Mouse (Mus musculus) hematopoietic stem cell, adult 5-6 weeks (primary cell): ENCODE results near the gene Fibcd1. TPM values are rescaled to one million over a fixed set of nuclear protein-coding genes. Genes with fewer than 3 reads are reported as not detected.

Experiments
- ATAC-seq, 2 experiments: fragments of 125-278 bp in 1 of 2; replicated peaks in 1 of 2; 2 replicates each; pipeline ENCODE4 v1.8.0; 2016 to 2017; ENCODE audit warnings: inconsistent platforms in 2 of 2, mild to moderate bottlenecking in 2 of 2, moderate number of reproducible peaks in 2 of 2, low read depth in 1 of 2, moderate TSS enrichment in 1 of 2; ENCODE audit not compliant: low FRiP score in 2 of 2, poor library complexity in 2 of 2, severe bottlenecking in 2 of 2, insufficient read depth in 1 of 2, low TSS enrichment in 1 of 2
- total RNA-seq: library from RNA; stranded (forward); fragments of 172-1452, 232-1000 nt; gene quantifications from 2 replicates; pipeline ENCODE4 v1.2.3, GENCODE M21; 2017

The Fibcd1 gene
- total RNA-seq, 1 experiment from 2014 or later: not detected

DNA sequence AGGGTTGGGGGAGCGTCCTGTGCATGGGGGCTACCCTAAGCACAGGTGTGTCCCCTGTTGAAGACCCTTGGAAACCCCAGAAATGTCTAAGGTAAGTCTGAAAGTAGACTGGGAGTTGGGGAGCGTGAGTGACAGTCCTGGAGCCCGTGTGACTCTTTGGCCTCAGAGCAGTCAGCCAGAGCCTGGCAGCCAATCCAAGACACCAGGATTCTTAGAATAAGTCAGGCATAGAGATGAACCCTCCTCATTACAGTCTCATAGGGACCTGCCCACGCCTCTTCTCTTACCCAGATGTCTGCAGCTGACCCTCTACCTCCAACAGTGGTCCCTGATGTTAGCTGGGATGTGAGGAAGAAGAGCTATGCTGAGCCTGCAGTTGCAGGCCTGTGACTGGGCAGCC lies 19.5 kb upstream of the Fibcd1 start:
- no peak for ATAC-seq

GRCm38 (mm10) chr2:31864891-31865290 lies 19.1 kb upstream of the Fibcd1 start:
- ATAC-seq: no peak

GRCm38 (mm10) chr2:31863766-31864165 lies 18.0 kb upstream of the Fibcd1 start:
- no peak for ATAC-seq

DNA sequence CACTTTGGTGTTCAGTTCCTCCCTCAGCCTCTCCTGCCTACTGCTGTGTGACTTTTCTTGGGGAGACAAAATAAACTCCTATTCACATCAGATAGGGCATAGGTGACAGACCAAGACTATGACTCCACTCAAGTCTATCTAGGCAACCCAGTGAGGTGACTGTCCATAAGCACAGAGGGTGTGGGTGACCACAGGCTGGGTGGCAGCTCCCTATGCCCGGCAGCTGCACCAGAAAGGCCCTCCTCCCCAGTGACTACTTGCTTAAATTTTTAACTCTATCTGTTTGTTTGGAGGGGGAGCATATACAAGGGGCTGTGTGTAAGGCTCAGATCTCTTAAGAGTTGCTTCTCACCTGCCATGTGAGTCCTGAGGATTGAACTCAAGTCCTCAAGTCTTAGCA lies 17.1 kb upstream of the Fibcd1 start:
- ATAC-seq: no peak

DNA sequence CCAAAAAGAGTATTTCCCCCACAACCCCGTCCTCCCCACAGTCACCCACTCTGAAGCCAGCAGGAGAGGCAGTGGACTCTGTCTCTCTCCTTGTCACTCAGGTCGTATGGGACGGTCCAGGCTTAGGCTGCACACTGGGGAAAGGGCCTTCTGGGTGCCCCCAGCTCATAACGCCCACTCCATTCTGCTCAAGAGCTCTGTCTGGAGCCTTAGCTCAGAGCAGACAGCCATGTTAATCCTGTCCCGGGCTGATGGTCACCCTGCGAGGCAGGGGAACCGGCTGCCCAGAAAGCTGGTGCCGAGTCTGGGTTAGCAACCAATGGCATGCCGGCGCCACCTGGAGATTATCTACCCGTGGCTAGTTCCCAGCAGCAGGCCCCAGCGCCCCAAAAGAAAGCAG lies 12.7 kb upstream of the Fibcd1 start:
- no peak for ATAC-seq

GRCm38 (mm10) chr2:31857180-31857579 lies 11.4 kb upstream of the Fibcd1 start:
- ATAC-seq: no peak

- no peak for ATAC-seq
These were observed 10.2 kb upstream of the Fibcd1 start for GRCm38 (mm10) chr2:31855991-31856390.

GRCm38 (mm10) chr2:31850141-31850540 lies 4.3 kb upstream of the Fibcd1 start:
- no peak for ATAC-seq

- ATAC-seq: peak; percentile 42 to 51
These were observed 2.1 kb upstream of the Fibcd1 start for GRCm38 (mm10) chr2:31847908-31848307.

DNA sequence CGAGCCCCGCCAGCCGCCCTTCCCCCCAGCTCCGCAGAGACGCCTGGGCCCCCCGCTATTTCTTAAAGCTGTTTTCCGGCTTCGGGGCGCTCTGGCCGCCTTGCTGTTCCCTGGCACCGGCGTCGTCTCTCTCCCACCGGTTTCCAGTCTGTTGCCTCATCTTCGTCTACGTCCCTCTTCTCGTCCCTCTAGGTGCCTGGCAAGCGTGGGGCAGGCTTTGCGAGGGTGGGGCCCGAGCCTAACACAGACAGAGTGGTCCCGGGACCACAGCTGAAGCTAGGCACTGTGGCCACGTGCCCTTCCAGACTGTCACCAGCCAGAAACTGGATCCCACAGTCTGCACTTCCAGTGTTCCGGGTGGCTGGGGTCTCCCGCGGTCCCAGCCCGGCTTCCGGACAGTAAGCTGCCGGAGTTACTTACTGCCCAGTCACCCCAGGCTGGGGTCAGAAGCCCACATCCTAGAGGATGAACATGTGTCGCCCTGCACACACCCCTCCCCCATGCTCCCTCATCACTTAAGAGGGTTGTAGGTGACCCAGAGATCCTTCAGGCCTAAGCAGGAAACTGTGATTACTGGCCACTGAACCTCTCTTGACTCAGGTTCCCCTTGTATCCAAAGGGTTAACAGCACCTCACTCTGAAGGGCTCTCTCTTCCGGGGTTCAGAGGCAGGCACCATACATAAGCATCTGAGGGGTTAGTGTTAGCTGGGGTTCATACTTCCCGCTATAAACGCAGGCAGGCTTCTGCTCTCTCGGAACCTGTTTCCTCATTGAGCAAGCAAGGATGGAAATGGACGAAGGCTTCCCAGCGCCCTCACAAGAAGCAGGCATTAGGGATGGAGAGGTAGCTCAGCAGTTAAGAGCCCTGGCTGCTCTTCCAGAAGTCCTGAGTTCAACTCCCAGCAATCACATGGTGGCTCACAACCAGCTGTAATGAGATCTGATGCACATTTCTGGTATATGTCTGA lies 1.2 kb upstream of the Fibcd1 start:
- ATAC-seq: no peak

- no peak for ATAC-seq
These were observed 301 bp downstream of the Fibcd1 start for GRCm38 (mm10) chr2:31845512-31845895.

DNA sequence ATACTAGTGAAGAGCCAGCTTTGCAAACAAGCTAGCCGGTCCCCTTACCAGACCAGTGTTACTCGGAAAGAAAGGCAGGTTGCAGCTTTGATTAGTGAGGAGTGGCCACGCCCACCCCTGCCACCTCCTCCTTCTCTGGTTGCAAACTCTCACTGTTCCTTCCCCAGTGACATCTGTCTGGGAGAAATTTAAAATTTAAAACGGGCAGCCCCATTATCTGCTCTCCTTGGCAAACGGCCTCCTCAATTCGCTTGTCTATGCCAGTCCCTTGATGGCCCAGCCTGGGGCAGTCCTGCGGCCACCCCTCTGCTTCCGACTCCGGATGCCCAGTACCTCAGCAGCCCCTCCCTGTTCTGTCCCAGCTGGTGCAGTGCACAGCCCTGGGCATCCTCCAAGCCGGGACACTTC lies 1.1 kb downstream of the Fibcd1 start:
- ATAC-seq: peak in 1 of 2 experiments; percentile 8; a peak in 1 of 4 replicates

DNA sequence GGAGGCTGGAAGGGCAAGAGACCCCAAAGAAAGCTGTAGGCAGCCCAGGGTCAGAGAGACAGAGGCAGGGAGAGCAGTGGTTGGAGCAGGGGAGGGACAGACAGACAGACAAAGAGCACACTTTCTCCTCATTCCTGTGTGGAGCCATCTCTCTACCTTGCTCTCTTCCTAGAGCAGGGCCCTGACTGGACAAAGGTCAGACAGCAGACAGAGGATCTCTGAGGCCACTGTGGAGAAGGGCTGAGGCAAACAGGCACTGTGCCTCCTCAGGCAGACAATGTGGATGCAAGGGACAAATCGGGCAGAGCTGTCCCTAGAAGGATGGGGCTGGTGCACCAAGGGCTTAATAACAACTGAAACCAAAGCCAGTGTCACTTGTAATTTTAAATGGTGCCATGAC lies 6.9 kb downstream of the Fibcd1 start:
- ATAC-seq: no peak

DNA sequence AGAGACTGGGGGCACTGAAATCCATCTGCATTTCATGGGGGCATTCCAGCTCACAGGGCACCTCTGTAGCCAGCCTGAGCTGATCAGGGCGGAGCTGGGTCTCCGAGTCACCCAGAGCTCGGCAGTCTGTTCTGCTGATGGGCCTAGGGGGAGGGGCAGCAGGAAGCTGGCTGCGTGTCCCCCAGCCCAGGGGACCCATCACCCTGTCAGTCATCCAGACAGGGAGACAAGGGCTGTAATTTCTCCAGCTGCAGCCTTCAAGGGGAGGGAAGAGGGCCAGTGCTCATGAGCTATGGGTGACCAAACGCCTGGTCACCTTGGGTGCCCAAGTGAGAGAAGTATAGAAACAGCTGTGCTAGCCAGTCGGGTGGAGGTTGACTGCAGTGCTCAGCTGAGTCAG lies 8.8 kb downstream of the Fibcd1 start:
- ATAC-seq: no peak

GRCm38 (mm10) chr2:31836091-31836490 lies 9.7 kb downstream of the Fibcd1 start:
- no peak for ATAC-seq

- no peak for ATAC-seq
These were observed 17.4 kb downstream of the Fibcd1 start for GRCm38 (mm10) chr2:31828311-31828825.

DNA sequence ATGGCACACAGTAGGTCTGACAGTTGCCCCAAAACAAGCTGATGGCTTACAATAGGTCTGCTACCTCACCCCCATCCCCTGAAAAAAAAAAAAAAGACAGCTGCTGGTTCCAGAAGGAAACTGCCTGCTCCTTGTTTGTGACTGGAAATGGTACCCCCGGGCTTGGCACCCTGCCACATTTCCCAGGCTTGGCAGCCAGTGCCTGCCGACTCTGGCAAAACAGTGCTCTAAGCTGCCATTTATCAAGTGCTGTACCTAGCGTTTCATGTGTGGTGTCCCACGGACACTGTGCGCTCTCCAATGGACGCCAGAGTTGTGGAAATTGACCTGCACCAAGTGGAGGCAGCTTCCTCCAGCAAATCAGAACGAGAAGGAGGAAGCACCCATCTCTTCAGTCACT lies 17.9 kb downstream of the Fibcd1 start:
- ATAC-seq: no peak

DNA sequence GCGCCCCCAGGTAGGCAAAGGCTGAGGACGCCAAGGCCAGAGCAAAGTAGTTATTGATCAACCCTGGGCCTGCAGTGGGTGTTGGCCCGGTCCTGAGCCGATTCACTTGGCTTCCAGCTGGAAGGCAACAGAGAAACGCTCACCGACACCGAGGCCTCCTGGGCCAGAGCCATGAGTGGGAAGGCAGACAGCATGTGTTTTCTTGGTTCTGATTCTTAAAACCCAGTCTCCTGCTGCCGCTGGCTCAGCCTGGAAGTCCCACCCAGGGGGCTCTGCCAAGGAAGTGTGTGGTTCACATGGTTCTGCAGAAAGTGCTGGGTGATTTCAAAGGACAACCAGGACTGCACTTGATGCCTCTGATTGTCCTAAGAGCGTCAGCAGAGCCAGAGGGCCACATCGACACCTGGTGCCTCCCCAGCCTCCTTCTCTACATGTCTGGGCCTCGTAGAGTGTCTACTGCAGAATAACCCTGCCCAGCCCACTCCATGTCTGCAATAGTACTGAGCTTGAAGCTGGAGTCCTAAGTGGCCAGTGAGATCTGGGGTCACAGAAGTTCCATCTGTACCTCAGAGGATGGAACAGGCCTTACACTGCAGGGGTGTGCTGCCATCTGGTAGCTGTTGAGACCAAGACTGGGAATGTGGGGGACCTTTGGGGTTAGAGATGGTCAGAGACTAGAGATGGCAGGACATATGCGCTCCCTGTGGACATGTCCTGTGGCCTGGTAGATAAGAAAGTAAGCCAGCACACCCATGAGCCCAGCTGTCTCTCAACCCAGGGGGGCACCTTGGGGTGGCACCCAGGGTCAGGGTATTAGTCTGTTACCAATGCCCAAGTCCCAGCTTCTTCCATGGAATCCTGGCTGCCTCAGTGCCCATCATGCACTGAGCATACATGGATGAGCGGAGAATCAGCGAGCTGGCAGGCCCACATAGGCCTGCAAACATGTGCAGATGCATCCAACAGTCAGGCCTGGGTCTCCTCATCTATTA lies 19.4 kb downstream of the Fibcd1 start:
- no peak for ATAC-seq
